Mouse (Mus musculus): ENCODE measurements around the gene Pnpla2.
"Not testable (repeated sequence)": the region's sequence is repeated elsewhere in the genome, so short reads cannot be mapped to it uniquely, and the experiment has no call there.

Pnpla2 gene

DNA sequence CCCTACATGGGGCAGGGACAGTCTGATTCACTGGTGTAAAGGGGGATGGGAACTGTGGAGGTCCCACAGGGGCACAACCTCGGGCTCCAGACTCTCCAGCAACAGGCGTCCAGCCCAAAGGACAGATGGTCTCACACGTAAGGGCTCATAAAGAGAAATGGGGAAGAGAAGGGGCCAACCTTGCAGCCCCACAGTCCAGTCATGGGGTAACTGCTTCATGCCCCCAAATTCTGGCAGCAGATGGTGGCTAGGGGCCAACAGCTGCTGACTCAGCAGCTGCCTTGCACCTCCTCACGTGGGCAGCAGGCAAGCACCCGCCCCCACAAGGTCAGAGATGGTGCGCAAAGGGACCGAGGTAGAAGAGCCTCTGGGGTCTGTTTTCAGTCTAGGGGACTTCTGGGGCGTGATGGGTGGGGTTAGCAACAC, 22.8 kb upstream of the Pnpla2 start:
- peak; percentile 71 to 73 for DNase-seq

DNA sequence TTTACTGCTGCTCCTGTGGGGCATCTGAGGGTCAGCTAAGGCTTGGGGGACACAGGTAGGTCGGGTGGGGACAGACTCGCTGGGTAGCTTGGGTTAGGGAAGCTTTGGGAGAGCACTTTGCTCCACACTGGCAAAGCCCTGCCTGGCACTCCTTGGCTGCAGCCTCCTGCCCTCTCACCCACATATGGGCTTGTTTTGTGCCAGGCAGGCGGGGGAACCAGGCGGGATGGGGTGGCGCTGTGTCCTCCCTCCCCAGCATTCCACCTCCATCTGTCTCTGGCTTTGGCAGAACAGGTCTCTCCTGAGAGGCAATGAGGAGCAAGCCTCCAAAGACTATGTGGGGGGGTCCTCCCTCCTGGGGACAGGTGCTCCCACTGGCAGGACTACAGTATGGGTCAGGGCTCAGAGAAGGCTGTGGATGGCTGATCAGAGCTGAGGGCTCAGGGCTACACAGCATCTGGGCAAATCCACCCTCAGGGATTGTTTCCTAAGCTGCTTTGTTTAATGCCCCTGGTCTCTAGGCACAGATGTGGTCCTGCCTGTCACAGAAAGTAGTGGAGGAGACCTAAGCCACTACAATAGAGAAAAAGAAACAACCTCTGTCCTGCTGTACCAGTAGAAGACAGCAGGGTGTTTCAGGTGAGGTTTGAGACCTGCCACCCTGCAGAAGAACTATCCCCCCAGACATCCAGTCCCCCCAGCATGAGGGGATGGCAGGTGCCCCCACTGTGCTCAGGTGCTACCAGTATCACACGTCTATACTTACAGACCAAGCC, 22.1 kb upstream of the Pnpla2 start:
- peak; percentile 80 to 87 for DNase-seq

DNA sequence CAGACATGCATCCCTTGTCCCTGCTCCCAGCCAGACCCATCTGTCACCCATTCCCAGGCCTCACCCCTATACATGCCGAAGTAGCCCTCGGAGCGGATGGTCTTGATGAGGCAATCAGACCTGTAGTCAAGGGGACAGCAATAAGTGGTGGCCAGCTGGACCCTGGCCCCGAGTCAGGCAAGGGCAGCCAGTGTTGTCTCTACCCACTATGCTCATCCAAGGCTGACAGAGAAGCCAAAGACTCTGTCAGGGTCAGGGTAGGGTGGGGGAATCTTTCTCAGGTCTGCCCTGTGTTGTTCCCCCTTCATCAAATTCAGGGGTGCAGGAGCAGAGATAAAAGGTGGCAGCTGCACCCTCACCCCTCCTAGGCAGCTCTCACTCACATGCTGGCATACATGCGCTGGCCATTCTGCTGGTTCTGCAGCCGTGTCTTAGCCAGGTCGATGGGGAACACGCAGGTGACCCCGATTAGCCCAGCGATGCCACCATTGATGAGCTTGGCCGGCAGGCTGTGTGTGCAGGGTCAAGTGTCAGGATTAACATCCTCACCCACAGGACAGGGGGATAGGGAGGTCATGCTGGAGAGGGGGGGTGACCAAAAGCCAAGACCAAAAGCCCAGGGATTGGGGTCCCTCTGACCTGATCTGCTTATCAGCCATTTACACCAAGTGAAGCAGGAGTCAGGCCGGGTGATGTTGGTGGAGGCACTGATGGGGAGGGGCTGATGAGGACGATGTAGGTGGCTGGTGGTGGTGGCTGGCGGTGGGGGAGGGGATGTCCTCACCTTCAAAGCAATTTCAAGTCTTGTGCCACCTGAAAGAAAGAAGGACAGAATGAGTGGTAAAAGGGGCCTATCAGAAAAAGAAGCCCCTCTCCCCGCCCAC, 21.2 kb upstream of the Pnpla2 start:
- DNase-seq: no peak

DNA sequence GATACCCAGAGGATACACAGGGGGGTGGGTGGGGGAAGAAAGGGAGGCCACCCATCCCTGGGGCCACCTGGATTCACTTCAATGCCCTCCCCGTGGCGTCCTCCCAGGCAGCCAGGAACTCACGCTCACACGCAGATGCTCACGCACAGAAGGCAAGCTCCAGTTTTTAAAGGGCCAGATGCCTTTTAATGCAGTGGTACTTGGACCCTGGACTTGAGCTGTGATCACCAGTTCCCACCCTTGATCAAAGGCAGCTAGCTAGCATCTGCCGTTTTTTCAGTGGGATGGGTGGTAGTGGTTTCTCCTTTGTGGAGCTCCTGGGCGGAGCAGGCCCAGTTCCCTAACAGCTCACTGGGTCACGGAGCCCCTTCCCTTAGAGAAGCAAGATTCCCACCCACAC, 20.5 kb upstream of the Pnpla2 start:
- DNase-seq: peak; percentile 56 to 59

DNA sequence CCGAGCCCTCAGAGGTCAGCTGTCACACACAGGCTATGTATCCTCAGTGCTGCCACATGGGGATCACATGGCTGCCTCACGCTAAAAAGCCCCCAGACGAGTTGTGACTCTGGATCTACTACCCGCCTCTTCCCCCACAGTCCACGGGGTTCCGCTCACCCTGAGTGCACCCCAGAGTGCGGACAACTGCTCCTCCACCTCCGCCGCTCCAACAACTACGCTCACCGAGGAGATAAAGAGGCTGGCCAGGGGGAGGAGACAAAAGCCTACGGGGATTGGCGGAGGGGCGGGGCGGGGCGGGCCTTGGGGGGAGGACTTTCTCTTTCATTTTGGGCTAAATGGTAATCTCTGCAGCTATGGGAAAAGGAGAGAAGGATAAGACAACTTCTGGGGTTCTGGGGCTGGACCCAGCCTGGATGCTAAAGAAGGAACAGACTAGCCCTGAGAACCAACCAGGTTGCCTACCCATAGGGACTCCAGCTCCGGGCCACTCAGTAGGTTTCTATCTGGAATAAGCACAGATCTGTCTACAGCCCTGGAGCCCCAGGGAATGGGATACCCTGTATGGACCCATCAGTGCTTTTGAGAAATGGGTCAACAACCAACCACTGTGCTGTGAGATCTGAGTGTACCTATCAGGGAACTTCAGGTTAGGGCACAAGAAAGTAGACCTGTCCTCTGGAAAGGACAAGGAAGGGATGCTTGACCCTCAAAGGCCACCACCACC, 19.7 kb upstream of the Pnpla2 start:
- DNase-seq: peak; percentile 65 to 76

DNA sequence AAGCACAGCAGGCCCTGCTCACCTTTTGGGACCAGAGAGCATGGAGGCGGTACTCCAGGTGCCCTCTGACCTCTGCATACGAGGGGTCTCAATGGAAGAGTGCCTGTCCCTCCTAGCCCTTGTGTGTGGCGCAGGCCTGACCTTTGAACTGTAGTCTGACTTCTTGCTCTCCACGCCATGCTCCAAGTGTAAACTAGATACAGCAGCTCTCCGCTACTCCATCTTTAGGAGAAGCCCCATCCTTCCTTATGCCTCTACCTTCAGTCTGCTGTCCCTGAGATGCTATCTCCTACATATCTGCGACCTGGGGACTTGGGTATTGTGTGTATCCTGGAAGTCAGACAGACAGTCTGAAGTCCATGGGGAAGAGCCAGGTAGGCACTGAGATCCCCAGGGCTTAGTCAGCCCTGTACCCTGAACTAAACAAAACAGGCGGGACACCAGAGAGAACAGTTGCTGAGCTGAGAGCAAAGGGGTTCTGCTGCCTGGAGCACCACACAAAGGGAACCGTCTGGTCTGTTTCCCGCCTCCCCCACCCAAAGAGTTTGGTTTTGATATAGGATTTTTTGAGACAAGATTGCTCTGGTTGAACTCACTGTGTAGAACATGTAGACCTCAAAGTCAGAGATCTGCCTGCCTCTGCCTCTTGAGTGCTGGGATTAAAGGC, 19.0 kb upstream of the Pnpla2 start:
- peak in 1 of 2 experiments; percentile 47 for DNase-seq

DNA sequence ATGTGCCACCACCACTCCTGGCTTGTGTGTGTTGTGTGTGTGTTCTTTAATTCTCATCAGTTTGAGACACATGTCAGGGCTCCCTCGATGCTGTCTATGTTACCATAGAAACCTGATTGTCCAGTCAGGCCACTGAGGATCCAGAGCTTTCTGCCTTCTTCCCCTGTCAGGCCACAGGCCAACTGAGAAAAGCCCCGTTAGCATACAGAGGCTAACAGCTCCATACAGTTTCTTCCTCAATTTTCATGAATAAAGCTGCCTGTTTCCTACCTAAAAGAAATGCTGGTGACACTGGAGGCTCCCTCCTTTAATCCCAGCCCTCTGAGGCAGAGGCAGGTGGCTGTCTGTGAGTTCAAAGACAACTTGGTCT, 18.5 kb upstream of the Pnpla2 start:
- no peak for DNase-seq

DNA sequence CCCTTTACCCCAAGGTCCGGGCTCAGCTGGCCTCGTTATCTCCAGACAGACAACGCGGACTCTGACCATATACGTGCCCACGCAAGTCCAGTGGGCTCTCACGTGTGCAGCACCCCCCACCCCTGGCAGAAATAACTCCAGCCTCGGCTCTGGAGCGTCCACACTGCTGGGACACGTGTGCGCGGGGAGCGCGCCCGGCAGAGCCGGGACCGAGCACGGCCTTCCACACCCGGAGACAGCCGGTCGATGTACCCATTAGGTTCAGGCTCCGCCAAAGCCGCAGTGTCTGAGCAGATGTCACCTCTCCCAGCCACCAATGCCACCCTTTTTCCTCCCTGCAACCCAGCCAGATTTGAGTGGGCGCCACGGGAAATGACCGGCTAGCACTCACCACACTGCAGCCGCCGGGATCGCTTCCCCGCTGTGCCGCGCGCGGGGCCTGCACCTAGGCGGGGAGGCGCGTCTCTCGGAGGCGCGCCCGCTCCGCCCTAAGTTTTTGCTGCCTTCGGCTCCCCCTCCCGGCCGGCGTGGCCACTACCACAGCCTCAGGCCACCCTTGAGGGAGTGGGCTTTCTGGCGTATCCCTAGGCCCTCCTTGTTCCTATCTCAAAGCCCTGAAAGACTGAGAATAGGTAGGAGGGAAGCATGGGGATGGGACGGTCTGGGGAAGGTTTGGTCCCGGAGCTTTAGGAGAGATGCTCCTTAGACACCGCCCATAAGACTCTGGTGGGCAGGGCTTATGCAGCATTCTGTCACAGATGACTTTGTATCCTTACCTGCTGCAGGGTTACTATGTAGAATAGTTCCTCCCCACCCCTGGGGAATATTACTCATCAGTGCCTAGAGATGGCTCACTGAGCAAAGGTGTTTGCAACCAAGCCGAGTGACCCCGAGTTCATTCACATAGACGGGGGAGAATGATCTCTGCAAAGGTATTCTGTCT, 17.5 kb upstream of the Pnpla2 start, which contains the start of gene Slc25a22:
Gene Slc25a22, minus strand, starts transcription at position 715 of the 943 bp plus-strand sequence.
- peak; percentile 81 to 91 for DNase-seq

DNA sequence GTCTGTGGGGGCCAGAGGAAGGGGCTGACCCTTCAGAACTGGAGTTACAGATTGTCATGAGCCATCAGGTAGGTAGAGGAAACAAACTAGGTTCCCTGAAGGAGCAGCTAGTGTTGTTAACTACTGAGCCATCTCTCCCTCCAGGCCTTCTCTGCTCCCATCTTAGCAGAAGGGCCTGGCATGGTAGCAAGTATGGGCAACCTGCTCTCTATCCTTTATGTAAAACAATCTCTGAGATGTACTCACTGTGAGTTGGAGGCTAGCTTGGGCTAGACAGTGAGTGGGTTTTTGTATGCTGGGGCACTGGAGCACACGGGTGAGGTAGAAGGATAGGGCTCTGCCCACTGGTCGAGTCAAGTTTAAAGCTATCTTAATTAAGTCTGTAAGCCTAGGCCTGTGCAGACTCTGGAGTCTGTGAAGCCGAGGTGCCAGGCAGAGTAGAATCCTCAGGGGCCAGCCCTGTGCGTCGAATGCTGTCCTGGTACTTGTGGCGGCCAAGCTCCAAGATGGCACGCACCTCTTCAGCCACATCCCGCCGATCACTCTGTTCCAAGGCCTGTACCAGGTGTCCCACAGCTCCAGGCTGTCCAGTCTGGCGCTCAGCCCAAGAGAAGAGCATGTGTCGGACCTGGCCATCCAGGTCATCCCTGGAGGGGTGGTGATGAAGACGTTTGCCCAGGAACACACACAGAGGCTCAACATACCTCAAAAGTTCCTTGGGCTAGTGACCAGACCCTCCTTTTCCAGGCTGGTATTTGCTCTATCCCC, 16.6 kb upstream of the Pnpla2 start:
- no peak for DNase-seq

DNA sequence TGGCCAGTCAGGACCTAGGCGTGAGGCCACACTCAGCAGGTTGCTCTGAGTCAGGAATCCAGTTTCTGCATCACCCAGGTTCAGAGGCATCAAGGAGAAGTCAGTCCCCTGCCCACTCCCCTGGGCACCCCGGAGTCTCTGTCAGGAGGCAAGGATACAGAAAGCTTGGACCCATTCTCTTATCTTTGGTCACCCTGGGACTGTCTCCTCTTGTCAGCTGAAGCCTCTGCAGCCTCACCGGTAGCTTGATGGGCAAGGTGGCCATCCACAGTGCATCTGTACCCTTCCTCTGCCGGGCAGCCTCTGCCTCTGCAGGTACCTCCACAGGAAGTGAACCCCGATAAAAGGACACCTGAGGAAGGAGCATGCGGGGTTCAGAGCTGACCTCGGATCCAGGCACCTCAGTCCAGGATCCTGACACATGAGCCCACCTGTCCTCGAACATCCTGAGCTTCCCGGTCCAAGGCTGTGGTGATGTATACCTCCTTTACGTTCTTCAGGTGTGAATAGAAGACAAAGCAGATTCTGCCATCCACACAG, 15.8 kb upstream of the Pnpla2 start:
- DNase-seq: no peak

DNA sequence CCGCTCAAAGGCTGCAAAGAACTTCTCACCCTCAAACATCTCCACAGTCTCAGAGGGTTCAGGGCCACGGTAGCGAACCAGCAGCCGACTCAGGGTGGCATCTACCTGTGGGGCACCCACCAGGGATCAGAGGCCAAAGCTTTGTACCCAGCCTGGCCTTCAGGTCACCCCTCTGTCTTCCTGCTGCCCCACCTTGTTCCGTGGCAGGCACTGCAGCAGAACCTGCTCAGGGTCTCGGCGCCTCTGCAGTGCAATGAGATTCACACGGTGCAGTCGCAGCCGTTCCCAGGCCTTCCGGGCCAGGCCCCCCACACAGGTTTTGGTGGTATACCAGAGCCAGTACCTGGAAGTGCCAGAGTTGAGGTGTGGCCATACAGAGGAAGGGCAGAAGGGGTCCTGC, 15.2 kb upstream of the Pnpla2 start:
- DNase-seq: no peak

DNA sequence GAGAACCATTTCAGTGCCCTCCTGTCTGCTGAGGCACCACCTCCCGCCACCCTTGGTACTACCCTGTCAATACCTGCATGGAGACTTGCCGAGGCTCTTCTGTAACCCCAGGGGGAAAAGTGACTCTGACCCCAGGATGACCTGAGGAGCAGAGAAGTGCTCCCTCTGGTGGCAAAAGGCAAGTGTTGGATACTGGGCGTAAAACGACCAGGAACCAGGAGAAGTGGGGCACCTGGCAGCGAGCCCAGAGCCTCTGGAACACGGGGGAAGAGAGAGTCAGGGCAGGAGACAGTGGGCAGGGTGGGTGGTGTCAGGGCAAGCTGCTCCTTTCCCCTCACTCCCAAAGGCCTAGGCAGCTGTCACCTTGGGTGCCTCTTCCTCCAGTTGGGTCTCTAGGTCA, 14.4 kb upstream of the Pnpla2 start:
- DNase-seq: peak; percentile 78 to 88

DNA sequence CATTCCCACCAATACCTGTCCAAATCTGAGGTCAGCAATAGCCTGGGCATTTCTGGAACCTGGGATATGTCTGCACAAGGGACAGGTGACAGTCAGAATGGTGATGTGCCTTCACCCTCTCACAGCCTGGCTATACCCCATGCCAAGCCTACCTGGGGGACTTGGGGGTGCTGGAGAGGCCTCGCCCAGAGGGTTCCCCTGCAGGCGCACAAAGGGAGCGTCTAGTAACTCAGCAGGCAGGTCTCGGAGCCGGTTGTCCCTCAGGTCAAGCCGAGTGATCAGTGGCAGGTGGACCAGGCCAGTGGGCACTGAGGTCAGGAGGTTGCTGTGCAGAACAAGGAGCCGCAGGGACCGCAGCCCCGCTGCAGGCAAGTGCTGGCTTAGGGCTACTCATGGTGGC, 13.5 kb upstream of the Pnpla2 start:
- no peak for DNase-seq

DNA sequence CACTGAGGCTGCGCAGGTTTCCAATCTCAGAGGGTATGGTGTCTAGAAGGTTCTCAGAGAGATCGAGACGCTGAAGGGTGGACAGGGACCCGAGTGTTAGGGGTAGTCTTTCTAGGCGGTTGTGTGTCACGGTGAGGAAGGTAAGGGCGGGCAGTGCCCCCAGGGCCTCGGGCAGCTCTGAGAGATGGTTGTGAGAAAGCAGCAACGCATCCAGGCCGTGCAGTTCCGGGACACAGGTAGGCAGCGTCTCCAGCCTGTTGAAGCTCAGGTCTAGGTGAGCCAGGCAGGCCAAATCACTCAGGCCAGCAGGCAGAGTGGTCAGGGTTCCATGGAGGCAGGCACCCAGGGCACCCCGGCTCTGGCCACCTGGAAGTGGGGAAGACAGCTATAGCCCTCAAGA, 12.8 kb upstream of the Pnpla2 start:
- DNase-seq: no peak

DNA sequence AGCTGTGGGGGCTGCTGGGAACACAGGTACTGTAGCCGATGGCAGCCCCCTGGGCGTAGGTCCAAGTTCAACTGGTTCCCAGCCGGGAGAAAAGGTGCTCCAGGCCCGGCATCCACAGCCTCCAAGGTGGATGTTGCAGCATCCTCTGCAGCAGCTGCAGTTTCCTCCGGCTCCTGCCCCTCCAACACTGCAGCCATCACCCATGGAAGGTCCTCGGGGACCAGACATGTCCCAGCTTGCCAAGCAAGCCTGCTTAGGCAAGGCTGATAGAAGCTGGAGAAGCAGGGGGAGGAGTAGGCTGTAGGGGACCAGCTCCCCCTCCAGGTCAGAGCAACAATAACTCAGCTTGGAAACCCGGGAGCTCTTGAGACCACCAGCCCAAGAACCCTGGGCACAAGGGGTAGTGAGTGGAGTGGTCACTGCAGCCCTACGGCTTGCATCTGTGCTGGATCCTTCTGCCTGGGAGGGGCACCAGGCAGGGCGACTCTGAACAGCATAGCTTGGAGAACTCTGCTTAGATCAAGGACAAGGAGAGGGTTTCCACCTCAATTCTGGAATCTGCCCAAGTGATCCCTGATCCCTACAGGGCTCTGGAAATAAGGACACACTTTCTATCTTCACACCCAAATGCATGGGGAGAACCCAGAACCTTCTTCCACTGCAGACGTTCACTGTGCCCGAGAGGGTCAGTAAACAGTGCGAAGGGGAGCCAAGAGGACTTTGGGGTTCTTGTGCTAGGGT, 11.7 kb upstream of the Pnpla2 start:
- DNase-seq: peak in 1 of 2 experiments; percentile 42

DNA sequence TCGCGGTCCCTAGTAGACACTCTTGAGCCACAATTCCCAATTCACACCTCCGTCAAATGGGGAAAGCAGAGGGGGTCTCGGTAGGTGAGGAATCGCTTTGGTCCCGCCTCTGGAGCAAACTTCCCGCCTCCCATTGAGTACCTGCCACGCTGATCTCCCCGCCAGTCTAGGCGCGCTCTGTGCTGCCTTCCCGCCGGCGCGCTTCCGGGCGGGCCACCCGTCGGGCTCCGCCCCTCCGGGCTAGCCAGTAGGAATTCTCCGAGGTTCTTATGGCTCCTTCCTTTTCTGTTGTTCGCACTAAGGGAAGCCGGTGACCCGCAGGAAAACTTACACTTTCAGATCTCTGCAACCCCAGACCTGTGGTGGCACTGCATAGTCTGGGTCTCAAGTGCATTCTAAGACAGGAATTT, 11.2 kb upstream of the Pnpla2 start, which contains the start of gene Pidd1:
Gene Pidd1, minus strand, starts transcription at position 198 of the 410 bp plus-strand sequence.
- DNase-seq: peak; percentile 77 to 85

DNA sequence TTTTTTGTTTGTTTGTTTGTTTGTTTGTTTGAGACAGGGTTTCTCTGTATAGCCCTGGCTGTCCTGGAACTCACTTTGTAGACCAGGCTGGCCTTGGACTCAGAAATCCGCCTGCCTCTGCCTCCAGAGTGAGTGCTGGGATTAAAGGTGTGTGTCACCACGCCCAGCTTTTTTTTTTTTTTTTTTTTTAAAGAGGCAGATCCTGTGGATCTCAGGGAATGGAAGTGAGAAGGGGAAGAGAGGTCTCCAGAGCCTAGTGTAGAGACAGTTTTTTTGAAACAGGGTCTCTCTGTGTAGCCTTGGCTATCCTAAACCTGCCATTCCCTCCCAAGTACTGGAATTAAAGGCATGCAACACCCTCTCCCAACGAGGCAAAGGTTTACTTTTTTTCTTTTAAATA, 8.6 kb upstream of the Pnpla2 start:
- DNase-seq: not testable (repeated sequence)

DNA sequence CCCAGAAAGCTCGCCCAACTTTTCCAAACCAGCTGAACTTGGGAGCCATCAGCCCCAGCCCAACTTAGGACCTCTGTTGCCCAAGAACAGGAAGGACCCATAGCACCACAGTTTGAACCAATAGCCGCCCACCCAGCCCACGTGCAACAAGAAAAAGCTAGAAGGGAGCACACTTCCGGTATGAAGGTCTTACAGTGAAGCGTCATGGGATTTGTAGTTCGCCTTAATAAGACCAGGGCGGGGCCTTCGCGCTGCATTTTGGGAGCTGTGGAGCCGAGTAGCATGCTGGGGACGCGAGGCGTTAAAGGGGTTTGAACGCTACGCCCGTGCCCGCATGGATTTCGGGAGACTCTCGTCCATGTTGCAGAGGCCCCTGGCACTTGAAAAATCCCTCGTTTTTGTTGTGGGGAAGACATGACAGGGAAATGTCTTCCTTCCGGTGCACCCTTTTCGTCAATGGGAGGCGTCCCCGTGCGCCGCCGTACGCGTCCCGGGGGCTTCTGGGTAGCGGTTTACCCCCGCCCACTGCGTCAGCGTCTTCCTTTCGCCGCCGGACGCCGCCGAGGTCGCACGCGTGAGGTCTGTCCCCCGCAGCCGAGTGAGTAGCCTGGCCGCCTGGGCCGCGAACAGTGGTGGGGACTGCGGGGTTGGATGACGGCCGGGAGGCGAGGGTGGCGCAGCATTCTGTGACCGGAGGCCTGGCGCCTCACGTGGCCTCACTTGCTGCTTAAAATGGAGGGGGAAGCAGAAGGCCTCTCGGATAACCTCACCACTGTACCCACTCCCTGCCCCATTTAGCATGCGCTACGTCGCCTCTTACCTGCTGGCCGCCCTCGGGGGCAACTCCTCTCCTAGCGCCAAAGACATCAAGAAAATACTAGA, 7.6 kb upstream of the Pnpla2 start, which contains the start of gene Rplp2:
Gene Rplp2, plus strand, starts transcription at position 261 of the 882 bp plus-strand sequence.
- DNase-seq: peak; percentile 95 to 96

All from kidney, postnatal 36 days (tissue).